Mouse (Mus musculus): Measurements from ENCODE around the gene Atp4a. TPM values are rescaled to one million over a fixed set of nuclear protein-coding genes. Genes with fewer than 3 reads are reported as not detected.
A peak's percentile ranks its signal among the peaks of the same experiment; 100 is the strongest.

Atp4a gene
- polyA plus RNA-seq, 1 experiment from 2014 or later: 0.65 TPM

GRCm38 (mm10) chr7:30763456-30763855, 51.4 kb downstream of the Atp4a start, which contains the start of gene Dmkn:
Gene Dmkn (plus strand): TSS chr7:30763756.
- Histone ChIP-seq H3K9me3 (ENCODE audit: control insufficient read depth, low read length) (no peaks in the 10 kb centered on the region), H3K4me3 (ENCODE audit: low read depth, low read length) (no peak within 1 kb of the TSS), H3K9ac (ENCODE audit: low read depth, low read length) (no peak within 1 kb of the TSS), H3K4me2 (replicated peaks; ENCODE audit: low read depth, low read length) (no peak within 1 kb of the TSS), H3K27ac (ENCODE audit: low read depth, low read length) (no peak within 1 kb of the TSS), H3K27me3 (ENCODE audit: control insufficient read depth, insufficient read depth, low read length) (no peaks in the 10 kb centered on the region), H3K36me3 (ENCODE audit: control insufficient read depth, insufficient read depth, low read length) (no peaks in the 10 kb centered on the region), H3K4me1 (replicated peaks; ENCODE audit: control insufficient read depth, insufficient read depth, low read length) (no peaks in the 10 kb centered on the region)
- DNase-seq (ENCODE audit: low spot score) (no peak), ATAC-seq (ENCODE audit: low FRiP score) (no peak)
- WGBS: 43% methylated on average over 5 of the region's 5 CpGs

DNA sequence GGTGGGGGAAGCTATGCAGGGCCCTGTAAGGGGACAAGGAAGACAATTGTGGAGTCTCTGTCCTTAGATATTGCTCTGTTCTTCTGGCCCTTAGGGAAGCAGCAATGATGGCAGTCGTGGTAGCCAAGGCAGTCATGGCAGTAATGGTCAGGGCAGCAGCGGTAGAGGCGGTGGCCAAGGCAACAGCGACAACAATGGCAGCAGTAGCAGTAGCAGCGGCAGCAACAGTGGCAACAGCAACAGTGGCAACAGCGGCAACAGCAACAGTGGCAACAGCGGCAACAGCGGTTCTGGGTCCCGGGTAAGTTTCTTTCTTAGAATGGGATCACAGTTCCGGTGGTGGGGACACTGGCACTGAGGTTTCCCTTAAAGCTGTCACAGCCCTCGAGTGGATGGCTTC, 53.2 kb downstream of the Atp4a start:
- ATAC-seq (ENCODE audit: low FRiP score) (no peak), DNase-seq (ENCODE audit: low spot score) (peak; percentile 15)
- H3K27me3 ChIP-seq (ENCODE audit: control insufficient read depth, insufficient read depth, low read length): no peaks in the 10 kb centered on the region
- no peaks in the 10 kb centered on the region for H3K9me3 ChIP-seq (ENCODE audit: control insufficient read depth, low read length)
- 45% methylated on average over 11 of the region's 11 CpGs for WGBS
- no peaks in the 10 kb centered on the region for H3K36me3 ChIP-seq (ENCODE audit: control insufficient read depth, insufficient read depth, low read length)
- no peak overlapping the region for H3K9ac ChIP-seq (ENCODE audit: low read depth, low read length)
- no peak overlapping the region for H3K4me3 ChIP-seq (ENCODE audit: low read depth, low read length)
- H3K4me2 ChIP-seq (replicated peaks; ENCODE audit: low read depth, low read length): no peak overlapping the region; the same call in 1 of the 2 replicates
- H3K27ac ChIP-seq (ENCODE audit: low read depth, low read length): no peak overlapping the region
- no peaks in the 10 kb centered on the region for H3K4me1 ChIP-seq (replicated peaks; ENCODE audit: control insufficient read depth, insufficient read depth, low read length)

DNA sequence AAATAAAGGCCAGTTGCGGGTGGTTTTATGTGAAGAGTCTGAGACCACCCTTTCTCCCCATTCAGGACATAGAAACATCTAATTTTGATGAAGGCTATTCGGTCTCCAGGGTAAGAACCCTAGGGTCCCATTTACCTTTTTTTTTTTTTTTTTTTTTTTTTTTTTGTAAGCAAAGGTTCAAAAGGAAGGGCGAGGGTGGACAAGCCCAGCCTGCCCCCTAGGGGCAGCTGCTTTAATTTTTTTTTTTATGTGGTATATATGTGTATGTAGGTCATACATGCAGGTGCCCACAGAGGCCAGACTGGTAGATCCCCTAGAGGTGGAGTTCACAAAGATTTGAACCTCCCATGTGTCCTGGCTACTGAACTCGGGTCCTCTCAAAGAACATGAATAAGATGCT, 54.4 kb downstream of the Atp4a start:
- no peaks in the 10 kb centered on the region for H3K9me3 ChIP-seq (ENCODE audit: control insufficient read depth, low read length)
- no peaks in the 10 kb centered on the region for H3K4me1 ChIP-seq (replicated peaks; ENCODE audit: control insufficient read depth, insufficient read depth, low read length)
- no peaks in the 10 kb centered on the region for H3K36me3 ChIP-seq (ENCODE audit: control insufficient read depth, insufficient read depth, low read length)
- no peak for DNase-seq (ENCODE audit: low spot score)
- no peaks in the 10 kb centered on the region for H3K27me3 ChIP-seq (ENCODE audit: control insufficient read depth, insufficient read depth, low read length)
- no peak overlapping the region for H3K4me2 ChIP-seq (replicated peaks; ENCODE audit: low read depth, low read length)
- no peak overlapping the region for H3K4me3 ChIP-seq (ENCODE audit: low read depth, low read length)
- H3K27ac ChIP-seq (ENCODE audit: low read depth, low read length): no peak overlapping the region
- no peak for ATAC-seq (ENCODE audit: low FRiP score)
- WGBS: 85% methylated on average over 4 of the region's 4 CpGs
- H3K9ac ChIP-seq (ENCODE audit: low read depth, low read length): no peak overlapping the region

DNA sequence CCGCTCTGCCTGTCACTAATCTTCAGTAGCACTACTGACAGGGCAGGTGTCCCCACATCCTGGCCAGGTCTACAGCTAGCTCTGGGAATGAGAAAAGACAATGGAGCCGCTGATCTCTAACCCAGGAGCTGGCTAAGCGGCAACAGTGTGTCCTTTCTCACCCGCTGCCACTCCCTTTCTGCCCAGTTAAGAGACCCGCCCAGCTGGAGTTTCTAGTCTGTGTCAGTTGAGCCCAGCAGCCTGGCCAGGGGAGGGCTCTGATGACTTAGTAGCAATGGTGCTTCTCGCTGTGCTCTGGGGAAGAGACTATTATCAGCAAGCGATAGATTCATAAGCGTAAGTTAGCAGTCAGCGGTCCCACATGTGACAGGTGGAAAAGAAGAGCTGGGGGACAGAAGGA, 57.2 kb downstream of the Atp4a start:
- no peak overlapping the region for H3K9ac ChIP-seq (ENCODE audit: low read depth, low read length)
- ATAC-seq (ENCODE audit: low FRiP score): no peak
- no peak for DNase-seq (ENCODE audit: low spot score)
- H3K4me2 ChIP-seq (replicated peaks; ENCODE audit: low read depth, low read length): no peak overlapping the region
- no peak overlapping the region for H3K4me3 ChIP-seq (ENCODE audit: low read depth, low read length)
- no peaks in the 10 kb centered on the region for H3K36me3 ChIP-seq (ENCODE audit: control insufficient read depth, insufficient read depth, low read length)
- H3K27me3 ChIP-seq (ENCODE audit: control insufficient read depth, insufficient read depth, low read length): no peaks in the 10 kb centered on the region
- no peaks in the 10 kb centered on the region for H3K9me3 ChIP-seq (ENCODE audit: control insufficient read depth, low read length)
- 39% methylated on average over 9 of the region's 9 CpGs for WGBS
- H3K4me1 ChIP-seq (replicated peaks; ENCODE audit: control insufficient read depth, insufficient read depth, low read length): no peaks in the 10 kb centered on the region
- no peak overlapping the region for H3K27ac ChIP-seq (ENCODE audit: low read depth, low read length)

Other genes with a start within 250 kb of the Atp4a start
- not detected in 2 replicates for gene Prodh2, start 218.6 kb upstream of the Atp4a start, polyA plus RNA-seq (2014; fragmentation: Nextera tagmentation; extraction: Ambion mirVana)
- 41.4 and 41.9 TPM in 2 replicates for gene Arhgap33, start 177.1 kb upstream of the Atp4a start, polyA plus RNA-seq (2014; fragmentation: Nextera tagmentation; extraction: Ambion mirVana)
- 3.5 and 4.0 TPM in 2 replicates for gene Hspb6, start 160.0 kb upstream of the Atp4a start, polyA plus RNA-seq (2014; fragmentation: Nextera tagmentation; extraction: Ambion mirVana)
- gene Proser3, start 159.9 kb upstream of the Atp4a start, polyA plus RNA-seq (2014; fragmentation: Nextera tagmentation; extraction: Ambion mirVana): 11.4 and 18.4 TPM in 2 replicates
- gene Lin37, start 152.4 kb upstream of the Atp4a start, polyA plus RNA-seq (2014; fragmentation: Nextera tagmentation; extraction: Ambion mirVana): 44.7 and 48.3 TPM in 2 replicates
- gene U2af1l4, start 148.9 kb upstream of the Atp4a start, polyA plus RNA-seq (2014; fragmentation: Nextera tagmentation; extraction: Ambion mirVana): 83.0 and 100.0 TPM in 2 replicates
- 7.8 and 9.8 TPM in 2 replicates for gene Gm49396, start 148.9 kb upstream of the Atp4a start, polyA plus RNA-seq (2014; fragmentation: Nextera tagmentation; extraction: Ambion mirVana)
- 104 and 105 TPM in 2 replicates for gene Psenen, start 148.6 kb upstream of the Atp4a start, polyA plus RNA-seq (2014; fragmentation: Nextera tagmentation; extraction: Ambion mirVana)
- gene Igflr1, start 146.8 kb upstream of the Atp4a start, polyA plus RNA-seq (2014; fragmentation: Nextera tagmentation; extraction: Ambion mirVana): 3.0 and 3.6 TPM in 2 replicates
- gene Kmt2b, start 123.5 kb upstream of the Atp4a start, polyA plus RNA-seq (2014; fragmentation: Nextera tagmentation; extraction: Ambion mirVana): 11.1 and 13.2 TPM in 2 replicates
- gene Zbtb32, start 113.3 kb upstream of the Atp4a start, polyA plus RNA-seq (2014; fragmentation: Nextera tagmentation; extraction: Ambion mirVana): 0.24 and 1.2 TPM in 2 replicates
- 0.54 and 1.2 TPM in 2 replicates for gene Upk1a, start 99.4 kb upstream of the Atp4a start, polyA plus RNA-seq (2014; fragmentation: Nextera tagmentation; extraction: Ambion mirVana)
- 816 and 817 TPM in 2 replicates for gene Cox6b1, start 86.1 kb upstream of the Atp4a start, polyA plus RNA-seq (2014; fragmentation: Nextera tagmentation; extraction: Ambion mirVana)
- gene Etv2, start 76.4 kb upstream of the Atp4a start, polyA plus RNA-seq (2014; fragmentation: Nextera tagmentation; extraction: Ambion mirVana): not detected in 2 replicates
- gene Rbm42, start 61.9 kb upstream of the Atp4a start, polyA plus RNA-seq (2014; fragmentation: Nextera tagmentation; extraction: Ambion mirVana): 119 and 123 TPM in 2 replicates
- gene Haus5, start 47.2 kb upstream of the Atp4a start, polyA plus RNA-seq (2014; fragmentation: Nextera tagmentation; extraction: Ambion mirVana): 40.3 and 41.8 TPM in 2 replicates
- not detected in 2 replicates for gene Pmis2, start 40.6 kb upstream of the Atp4a start, polyA plus RNA-seq (2014; fragmentation: Nextera tagmentation; extraction: Ambion mirVana)
- gene 2200002J24Rik, start 13.3 kb upstream of the Atp4a start, polyA plus RNA-seq (2014; fragmentation: Nextera tagmentation; extraction: Ambion mirVana): not detected in 2 replicates
- 143 and 160 TPM in 2 replicates for gene Tmem147, start 17.3 kb downstream of the Atp4a start, polyA plus RNA-seq (2014; fragmentation: Nextera tagmentation; extraction: Ambion mirVana)
- 0.60 and 0.75 TPM in 2 replicates for gene Gapdhs, start 31.5 kb downstream of the Atp4a start, polyA plus RNA-seq (2014; fragmentation: Nextera tagmentation; extraction: Ambion mirVana)
- gene Sbsn, start 39.3 kb downstream of the Atp4a start, polyA plus RNA-seq (2014; fragmentation: Nextera tagmentation; extraction: Ambion mirVana): 0.39 and 0.42 TPM in 2 replicates
- 0.34 and 0.73 TPM in 2 replicates for gene Dmkn, start 51.5 kb downstream of the Atp4a start, polyA plus RNA-seq (2014; fragmentation: Nextera tagmentation; extraction: Ambion mirVana)
- not detected in 2 replicates for gene Krtdap, start 75.7 kb downstream of the Atp4a start, polyA plus RNA-seq (2014; fragmentation: Nextera tagmentation; extraction: Ambion mirVana)
- 0.20 TPM in 1 of 2 replicates, not detected in the other for gene Ffar2, start 111.6 kb downstream of the Atp4a start, polyA plus RNA-seq (2014; fragmentation: Nextera tagmentation; extraction: Ambion mirVana)
- gene Ffar3, start 144.0 kb downstream of the Atp4a start, polyA plus RNA-seq (2014; fragmentation: Nextera tagmentation; extraction: Ambion mirVana): not detected in 2 replicates
- not detected in 2 replicates for gene Ffar1, start 149.4 kb downstream of the Atp4a start, polyA plus RNA-seq (2014; fragmentation: Nextera tagmentation; extraction: Ambion mirVana)
- not detected in 2 replicates for gene Cd22, start 168.1 kb downstream of the Atp4a start, polyA plus RNA-seq (2014; fragmentation: Nextera tagmentation; extraction: Ambion mirVana)
- 0.28 and 0.73 TPM in 2 replicates for gene Mag, start 202.7 kb downstream of the Atp4a start, polyA plus RNA-seq (2014; fragmentation: Nextera tagmentation; extraction: Ambion mirVana)
- not detected in 2 replicates for gene Hamp2, start 212.5 kb downstream of the Atp4a start, polyA plus RNA-seq (2014; fragmentation: Nextera tagmentation; extraction: Ambion mirVana)
- not detected in 2 replicates for gene Hamp, start 231.8 kb downstream of the Atp4a start, polyA plus RNA-seq (2014; fragmentation: Nextera tagmentation; extraction: Ambion mirVana)
- gene Usf2, start 244.6 kb downstream of the Atp4a start, polyA plus RNA-seq (2014; fragmentation: Nextera tagmentation; extraction: Ambion mirVana): 23.5 and 25.4 TPM in 2 replicates

All from hindbrain, embryonic 11.5 days (tissue).